8 mouse cellular contexts compared by ENCODE assay signal in the genomic region with DNA sequence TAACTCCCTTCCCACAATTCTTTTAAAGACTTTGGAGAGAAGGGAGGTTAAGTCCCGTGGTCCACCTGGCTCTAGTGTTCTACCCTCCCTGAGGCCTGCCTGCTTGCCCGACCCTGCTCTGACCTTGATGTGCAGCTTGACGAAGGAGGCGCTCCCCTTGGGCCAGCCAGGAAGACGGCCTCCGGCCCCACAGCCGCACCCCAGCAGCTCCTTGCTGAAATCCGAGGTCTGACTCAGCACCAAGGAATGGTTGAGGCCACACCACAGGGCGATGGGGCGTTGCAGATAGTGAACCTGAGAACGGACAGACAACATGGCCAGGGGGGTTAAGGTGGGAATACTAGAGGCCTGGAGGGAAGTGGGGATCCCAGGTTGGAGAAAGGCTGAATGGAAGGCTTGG. TPM values are rescaled to one million over a fixed set of nuclear protein-coding genes. Genes with fewer than 3 reads are reported as not detected.
A peak's percentile ranks its signal among the peaks of the same experiment; 100 is the strongest.
DNase-seq lines count a peak whose midpoint lies in the region; ATAC-seq and TF ChIP-seq lines count a peak whose summit lies in the region.

A gene (minus strand): TSS at position 235 of the 400 bp plus-strand sequence.

- H3K27ac ChIP-seq in forebrain, embryonic 16.5 days (ENCODE audit: low read length) = no peak within 1 kb of the TSS
- no peak within 1 kb of the TSS for H3K27ac ChIP-seq in hindbrain, embryonic 12.5 days

- H3K4me3 ChIP-seq in forebrain, embryonic 16.5 days (replicated peaks; ENCODE audit: low read length) = no peak within 1 kb of the TSS
- H3K4me3 ChIP-seq in hindbrain, embryonic 12.5 days = no peak within 1 kb of the TSS
- H3K4me3 ChIP-seq in lung, adult 2 months (replicated peaks; ENCODE audit: extremely low read depth, low read depth, low read length) = no peak within 1 kb of the TSS

- no peak for ATAC-seq in forebrain, embryonic 16.5 days
- ATAC-seq in hindbrain, embryonic 12.5 days (ENCODE audit: low FRiP score) = no peak
- no peak for ATAC-seq in frontal cortex, adult (ENCODE audit: low TSS enrichment)

- TF ChIP-seq CTCF in lung, adult 2 months (IDR thresholded peaks at IDR 0.05; ENCODE audit: insufficient read depth, low read length) = no peak

- H3K4me1 ChIP-seq in forebrain, embryonic 16.5 days (replicated peaks; ENCODE audit: control insufficient read depth, insufficient read depth, low read length) = no peaks in the 10 kb centered on the region
- peaks cover 33% of the 10 kb centered on the region for H3K4me1 ChIP-seq in hindbrain, embryonic 12.5 days
- H3K4me1 ChIP-seq in lung, adult 2 months (ENCODE audit: control insufficient read depth, insufficient read depth, low read length) = peaks cover 10% of the 10 kb centered on the region; the same call in 1 of the 2 replicates

- no peak within 1 kb of the TSS for H3K4me2 ChIP-seq in forebrain, embryonic 16.5 days (ENCODE audit: low read length)
- H3K4me2 ChIP-seq in hindbrain, embryonic 12.5 days (replicated peaks) = no peak within 1 kb of the TSS

- TF ChIP-seq POLR2A in lung, adult 2 months (IDR thresholded peaks at IDR 0.05; ENCODE audit: borderline replicate concordance, extremely low read depth, low read depth, low read length) = peak; percentile 14; the same call in 1 of the 2 replicates

- H3K27me3 ChIP-seq in forebrain, embryonic 16.5 days (replicated peaks; ENCODE audit: control insufficient read depth, insufficient read depth, low read length) = no peaks in the 10 kb centered on the region
- H3K27me3 ChIP-seq in hindbrain, embryonic 12.5 days = peaks cover 6% of the 10 kb centered on the region

- no peaks in the 10 kb centered on the region for H3K36me3 ChIP-seq in forebrain, embryonic 16.5 days (ENCODE audit: control insufficient read depth, insufficient read depth)
- no peaks in the 10 kb centered on the region for H3K36me3 ChIP-seq in hindbrain, embryonic 12.5 days

- WGBS in forebrain, embryonic 16.5 days = 71% methylated on average over 11 of the region's 11 CpGs
- 58% methylated on average over 11 of the region's 11 CpGs for WGBS in hindbrain, embryonic 12.5 days
- 50% methylated on average over 11 of the region's 11 CpGs for WGBS in lung, adult 2 months

- DNase-seq in 3134 (ENCODE audit: extremely low read depth, insufficient read length, low spot score) = peak; percentile 88
- DNase-seq in NIH3T3 (ENCODE audit: low read depth) = peak; percentile 85
- peak; percentile 40 for DNase-seq in lung, adult 2 months
- peak; percentile 59 for DNase-seq in urinary bladder, postnatal 25 days (ENCODE audit: low spot score)
- no peak for DNase-seq in thymus, postnatal 36 days

- no peaks in the 10 kb centered on the region for H3K9me3 ChIP-seq in forebrain, embryonic 16.5 days (ENCODE audit: control insufficient read depth, low read length)
- H3K9me3 ChIP-seq in hindbrain, embryonic 12.5 days (replicated peaks) = no peaks in the 10 kb centered on the region

- no peak within 1 kb of the TSS for H3K9ac ChIP-seq in forebrain, embryonic 16.5 days (replicated peaks; ENCODE audit: low read depth, low read length)
- H3K9ac ChIP-seq in hindbrain, embryonic 12.5 days = no peak within 1 kb of the TSS; the same call in 1 of the 2 replicates

RNA-seq across cellular contexts. Expression of the gene that starts here (rescaled TPM):
- polyA plus RNA-seq in forebrain, embryonic 16.5 days (2015; fragmentation: Nextera tagmentation; extraction: Ambion mirVana) = 10.6 and 18.3 TPM in 2 replicates
- 66.6 and 82.5 TPM in 2 replicates for polyA plus RNA-seq in hindbrain, embryonic 12.5 days (2016; fragmentation: Nextera tagmentation; extraction: Ambion mirVana)
- 280 and 290 TPM in 2 replicates for polyA plus RNA-seq in lung, adult 2 months (2012; rRNA removed)

Comparison
In these comparisons a context has a peak if more than half of its experiments do, and no peak if none do; other contexts are left out.
1. DNase-seq: peak in 3134 (single experiment), NIH3T3 (single experiment), lung, adult 2 months (single experiment) and urinary bladder, postnatal 25 days (single experiment); none in thymus, postnatal 36 days (0 of 2).